Mouse (Mus musculus) heart, adult 2 months (tissue): ENCODE data around the gene Rnf227.

Source experiments
- CTCF ChIP-seq: fragments of 200-600 bp; IDR thresholded peaks from 2 replicates; pipeline ENCODE4 v1.8.1; 2022; ENCODE audit warnings: antibody characterized with exemption, mild to moderate bottlenecking, moderate library complexity
- EP300 ChIP-seq: fragments of 200-500 bp; IDR thresholded peaks from 2 replicates; pipeline ENCODE4 v1.6.1; 2011; ENCODE audit warnings: low read depth, low read length, control low read depth; ENCODE audit not compliant: insufficient read depth
- POLR2A ChIP-seq: fragments of 200-500 bp; IDR thresholded peaks from 2 replicates; pipeline ENCODE4 v1.6.1; 2011; ENCODE audit warnings: mild to moderate bottlenecking, low read depth, low read length, control low read depth; ENCODE audit not compliant: insufficient read depth

GRCm38 (mm10) chr11:69373223-69373965 is 33.1 kb downstream of the Rnf227 start:
- TF ChIP-seq CTCF, result no peak
- TF ChIP-seq POLR2A, result no peak
- no peak for TF ChIP-seq EP300
